Mouse (Mus musculus): ENCODE data around the gene Cox18. TPM values are rescaled to one million over a fixed set of nuclear protein-coding genes. Genes with fewer than 3 reads are reported as not detected.
"Not testable (repeated sequence)": the region's sequence is repeated elsewhere in the genome, so short reads cannot be mapped to it uniquely, and the experiment has no call there.

The Cox18 gene
- polyA plus RNA-seq (2014; fragmentation: Nextera tagmentation; extraction: Ambion mirVana) = 33.8 and 37.8 TPM in 2 replicates

DNA sequence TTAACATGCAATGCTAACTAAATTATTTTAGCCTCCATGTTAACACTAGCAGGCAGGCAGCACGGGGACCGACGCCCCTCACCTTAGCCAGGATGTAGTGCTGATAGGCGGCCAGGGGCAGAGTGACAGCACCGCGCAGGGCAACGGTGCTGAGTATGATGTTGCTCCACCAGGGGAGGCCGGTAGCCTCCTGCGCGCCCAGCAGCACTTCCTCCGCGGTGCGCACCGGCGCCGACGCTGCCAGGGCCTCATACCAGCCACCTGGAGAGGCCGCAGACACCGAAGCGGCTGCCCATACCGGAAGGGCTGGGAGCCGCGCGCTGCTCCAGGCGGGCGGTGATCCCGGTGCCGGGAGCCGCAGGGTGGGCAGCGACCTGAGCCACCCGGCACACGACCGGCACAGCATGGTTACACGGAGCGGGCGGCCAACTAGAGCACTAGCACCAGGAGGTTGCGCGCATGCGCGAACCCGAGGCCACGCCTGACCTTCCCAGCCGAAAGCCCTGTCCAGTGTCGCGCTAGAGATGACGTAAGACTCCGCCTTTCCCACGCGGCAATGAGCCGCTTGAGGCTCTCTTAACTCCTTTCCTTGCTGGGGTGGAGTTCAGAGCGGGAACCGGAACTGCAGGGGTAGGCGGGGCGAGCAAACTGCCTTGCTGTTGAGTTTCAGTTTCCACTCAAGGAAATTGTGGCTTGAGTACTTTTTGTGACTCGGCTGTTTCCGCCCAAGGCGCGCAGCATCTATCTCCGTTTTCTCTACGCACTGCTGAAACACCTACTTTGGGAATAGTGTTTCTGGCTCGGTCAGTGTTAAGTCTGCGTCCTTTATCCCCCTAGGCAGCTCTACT, at the start of gene Cox18:
Cox18 (minus strand) TSS at position 468 of the 848 bp plus-strand sequence.
- H3K4me2 ChIP-seq (ENCODE audit: low read length) = peak within 1 kb of the TSS; percentile 80
- peak within 1 kb of the TSS; percentile 78 for H3K9ac ChIP-seq (ENCODE audit: low read length)
- DNase-seq (ENCODE audit: low spot score) = peak; percentile 98
- H3K36me3 ChIP-seq (ENCODE audit: control insufficient read depth, insufficient read depth, low read length) = peaks cover 52% of the 10 kb centered on the region
- H3K27me3 ChIP-seq (replicated peaks; ENCODE audit: control insufficient read depth, insufficient read depth, low read length) = no peaks in the 10 kb centered on the region
- H3K4me3 ChIP-seq (ENCODE audit: low read depth, low read length) = peak within 1 kb of the TSS; percentile 95
- H3K9me3 ChIP-seq (ENCODE audit: control insufficient read depth, low read length) = no peaks in the 10 kb centered on the region
- under 1% methylated on average over 62 of the region's 62 CpGs for WGBS
- peak within 1 kb of the TSS; percentile 89 for H3K27ac ChIP-seq (ENCODE audit: low read depth)
- H3K4me1 ChIP-seq (replicated peaks; ENCODE audit: control insufficient read depth, insufficient read depth, low read length) = peaks cover 6% of the 10 kb centered on the region
- ATAC-seq (replicated peaks; ENCODE audit: low FRiP score, low TSS enrichment, low read depth) = peak; percentile 98

DNA sequence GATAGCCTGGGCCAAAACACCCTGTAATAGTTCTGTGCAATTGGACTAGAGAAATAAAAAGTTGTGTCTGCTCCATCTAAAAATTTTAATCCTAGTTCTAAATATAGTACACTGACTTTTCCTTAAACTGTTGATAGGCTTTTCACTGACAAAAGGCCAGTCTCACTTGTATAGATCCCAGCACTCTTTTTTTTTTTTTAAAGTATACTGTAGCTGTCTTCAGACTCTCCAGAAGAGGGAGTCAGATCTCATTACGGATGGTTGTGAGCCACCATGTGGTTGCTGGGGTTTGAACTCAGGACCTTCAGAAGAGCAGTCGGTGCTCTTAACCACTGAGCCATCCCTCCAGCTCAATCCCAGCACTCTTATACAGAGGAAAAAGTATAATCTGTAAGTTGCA, 38.4 kb upstream of the Cox18 start:
- not testable (repeated sequence) for H3K4me1 ChIP-seq (replicated peaks; ENCODE audit: control insufficient read depth, insufficient read depth, low read length); ATAC-seq (replicated peaks; ENCODE audit: low FRiP score, low TSS enrichment, low read depth); H3K9ac ChIP-seq (ENCODE audit: low read length); DNase-seq (ENCODE audit: low spot score); H3K27me3 ChIP-seq (replicated peaks; ENCODE audit: control insufficient read depth, insufficient read depth, low read length); H3K27ac ChIP-seq (ENCODE audit: low read depth); H3K9me3 ChIP-seq (ENCODE audit: control insufficient read depth, low read length); H3K4me3 ChIP-seq (ENCODE audit: low read depth, low read length); H3K4me2 ChIP-seq (ENCODE audit: low read length)
- 86% methylated on average over 2 of the region's 2 CpGs for WGBS
- H3K36me3 ChIP-seq (ENCODE audit: control insufficient read depth, insufficient read depth, low read length) = peaks cover 84% of the 10 kb centered on the region

DNA sequence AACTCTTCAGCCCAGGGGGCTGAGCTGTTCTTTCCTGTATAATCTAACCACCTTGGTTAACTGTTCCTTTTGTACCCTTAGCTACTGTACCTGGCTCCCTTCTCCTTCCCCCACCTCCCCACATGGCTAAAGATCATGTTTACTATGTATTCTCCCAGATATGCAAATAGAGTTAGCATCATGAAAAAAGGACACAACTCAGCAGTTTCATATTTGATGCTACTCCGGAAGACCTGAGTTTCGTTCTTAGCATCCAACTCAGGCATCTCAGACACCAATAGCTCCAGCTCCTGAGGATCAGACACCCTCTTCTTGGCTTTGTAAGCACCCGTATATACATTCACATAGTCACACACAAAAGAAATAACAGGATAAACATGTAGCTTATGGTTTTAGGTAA, 33.2 kb upstream of the Cox18 start:
- ATAC-seq (replicated peaks; ENCODE audit: low FRiP score, low TSS enrichment, low read depth) (no peak), DNase-seq (ENCODE audit: low spot score) (no peak)
- 95% methylated on average over 3 of the region's 3 CpGs for WGBS
- no peak overlapping the region for H3K4me2 ChIP-seq (ENCODE audit: low read length)
- peaks cover 98% of the 10 kb centered on the region for H3K36me3 ChIP-seq (ENCODE audit: control insufficient read depth, insufficient read depth, low read length)
- no peak overlapping the region for H3K4me3 ChIP-seq (ENCODE audit: low read depth, low read length)
- no peak overlapping the region for H3K9ac ChIP-seq (ENCODE audit: low read length)
- no peaks in the 10 kb centered on the region for H3K27me3 ChIP-seq (replicated peaks; ENCODE audit: control insufficient read depth, insufficient read depth, low read length)
- H3K27ac ChIP-seq (ENCODE audit: low read depth) = no peak overlapping the region
- no peaks in the 10 kb centered on the region for H3K4me1 ChIP-seq (replicated peaks; ENCODE audit: control insufficient read depth, insufficient read depth, low read length)
- H3K9me3 ChIP-seq (ENCODE audit: control insufficient read depth, low read length) = no peaks in the 10 kb centered on the region

DNA sequence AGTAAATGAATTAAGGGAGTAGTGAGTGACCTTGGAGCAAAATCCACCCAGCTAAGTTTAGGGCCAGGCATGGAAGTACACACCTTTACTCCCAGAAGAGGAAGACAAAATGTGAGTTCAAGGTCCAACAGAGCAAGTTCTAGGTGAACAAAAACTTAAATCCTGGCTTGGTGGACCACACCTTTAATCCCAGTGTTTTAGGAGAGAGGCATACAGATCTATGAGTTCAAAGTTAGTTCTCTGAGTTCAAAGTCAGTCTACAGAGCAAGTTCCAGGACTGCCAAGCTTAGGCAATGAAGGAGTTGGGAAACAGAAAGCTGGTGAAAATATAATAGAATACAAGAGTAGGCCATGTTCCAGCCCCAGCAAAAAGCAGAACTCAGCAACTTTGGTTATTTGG, 23.7 kb upstream of the Cox18 start:
- H3K9ac ChIP-seq (ENCODE audit: low read length) = no peak overlapping the region
- DNase-seq (ENCODE audit: low spot score) (no peak), ATAC-seq (replicated peaks; ENCODE audit: low FRiP score, low TSS enrichment, low read depth) (no peak)
- H3K4me3 ChIP-seq (ENCODE audit: low read depth, low read length) = no peak overlapping the region
- H3K36me3 ChIP-seq (ENCODE audit: control insufficient read depth, insufficient read depth, low read length) = peaks cover 86% of the 10 kb centered on the region
- H3K27me3 ChIP-seq (replicated peaks; ENCODE audit: control insufficient read depth, insufficient read depth, low read length) = no peaks in the 10 kb centered on the region
- H3K9me3 ChIP-seq (ENCODE audit: control insufficient read depth, low read length) = no peaks in the 10 kb centered on the region
- H3K27ac ChIP-seq (ENCODE audit: low read depth) = no peak overlapping the region
- no peak overlapping the region for H3K4me2 ChIP-seq (ENCODE audit: low read length)
- H3K4me1 ChIP-seq (replicated peaks; ENCODE audit: control insufficient read depth, insufficient read depth, low read length) = no peaks in the 10 kb centered on the region

DNA sequence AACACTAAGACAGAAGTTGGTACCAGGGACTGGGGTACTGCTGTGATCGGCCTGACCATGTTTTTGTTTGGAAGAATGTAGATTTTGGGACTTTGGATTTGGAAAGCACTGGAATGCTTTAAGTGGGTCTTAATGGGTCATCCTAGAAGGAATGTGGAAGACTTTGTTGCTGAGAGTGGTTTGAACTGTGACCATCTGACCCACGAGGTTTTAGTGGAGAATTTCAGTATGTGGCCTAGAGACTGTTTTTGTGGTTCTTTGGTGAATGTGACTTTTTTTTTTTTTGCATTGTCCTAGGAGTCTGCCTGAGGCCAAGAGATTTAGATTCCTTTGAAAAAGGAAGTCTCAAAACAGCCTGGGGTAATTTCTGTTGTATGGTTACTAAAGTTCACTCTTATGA, 23.2 kb upstream of the Cox18 start:
- no peak for ATAC-seq (replicated peaks; ENCODE audit: low FRiP score, low TSS enrichment, low read depth)
- no peaks in the 10 kb centered on the region for H3K9me3 ChIP-seq (ENCODE audit: control insufficient read depth, low read length)
- peaks cover 86% of the 10 kb centered on the region for H3K36me3 ChIP-seq (ENCODE audit: control insufficient read depth, insufficient read depth, low read length)
- H3K4me3 ChIP-seq (ENCODE audit: low read depth, low read length) = no peak overlapping the region
- no peak overlapping the region for H3K9ac ChIP-seq (ENCODE audit: low read length)
- no peaks in the 10 kb centered on the region for H3K27me3 ChIP-seq (replicated peaks; ENCODE audit: control insufficient read depth, insufficient read depth, low read length)
- no peak for DNase-seq (ENCODE audit: low spot score)
- WGBS = 89% methylated on average over 2 of the region's 2 CpGs
- H3K27ac ChIP-seq (ENCODE audit: low read depth) = no peak overlapping the region
- no peaks in the 10 kb centered on the region for H3K4me1 ChIP-seq (replicated peaks; ENCODE audit: control insufficient read depth, insufficient read depth, low read length)
- no peak overlapping the region for H3K4me2 ChIP-seq (ENCODE audit: low read length)

DNA sequence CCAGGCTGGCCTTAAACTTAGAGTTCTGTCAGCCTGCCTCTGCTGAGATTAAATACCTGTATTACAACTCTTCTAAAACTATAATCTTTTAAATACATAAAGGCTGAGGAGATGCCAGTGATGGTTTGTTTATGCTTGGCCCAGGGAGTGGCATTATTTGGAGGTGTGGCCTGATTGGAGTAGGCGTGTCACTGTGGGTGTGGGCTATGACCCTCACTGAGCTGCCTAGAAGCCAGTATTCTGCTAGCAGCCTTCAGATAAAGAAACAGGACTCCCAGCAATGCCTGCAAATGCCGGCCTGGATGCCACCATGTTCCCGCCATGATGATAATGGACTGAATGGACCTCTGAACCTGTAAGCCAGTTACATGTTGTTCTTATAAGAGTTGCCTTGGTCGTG, 22.8 kb upstream of the Cox18 start:
- Histone ChIP-seq H3K9ac (ENCODE audit: low read length) (no peak overlapping the region), H3K27me3 (replicated peaks; ENCODE audit: control insufficient read depth, insufficient read depth, low read length) (no peaks in the 10 kb centered on the region), H3K9me3 (ENCODE audit: control insufficient read depth, low read length) (no peaks in the 10 kb centered on the region), H3K4me1 (replicated peaks; ENCODE audit: control insufficient read depth, insufficient read depth, low read length) (no peaks in the 10 kb centered on the region), H3K4me2 (ENCODE audit: low read length) (no peak overlapping the region), H3K4me3 (ENCODE audit: low read depth, low read length) (no peak overlapping the region), H3K36me3 (ENCODE audit: control insufficient read depth, insufficient read depth, low read length) (peaks cover 86% of the 10 kb centered on the region), H3K27ac (ENCODE audit: low read depth) (no peak overlapping the region)
- DNase-seq (ENCODE audit: low spot score) (peak; percentile 44), ATAC-seq (replicated peaks; ENCODE audit: low FRiP score, low TSS enrichment, low read depth) (no peak)
- 82% methylated on average over 4 of the region's 4 CpGs for WGBS

DNA sequence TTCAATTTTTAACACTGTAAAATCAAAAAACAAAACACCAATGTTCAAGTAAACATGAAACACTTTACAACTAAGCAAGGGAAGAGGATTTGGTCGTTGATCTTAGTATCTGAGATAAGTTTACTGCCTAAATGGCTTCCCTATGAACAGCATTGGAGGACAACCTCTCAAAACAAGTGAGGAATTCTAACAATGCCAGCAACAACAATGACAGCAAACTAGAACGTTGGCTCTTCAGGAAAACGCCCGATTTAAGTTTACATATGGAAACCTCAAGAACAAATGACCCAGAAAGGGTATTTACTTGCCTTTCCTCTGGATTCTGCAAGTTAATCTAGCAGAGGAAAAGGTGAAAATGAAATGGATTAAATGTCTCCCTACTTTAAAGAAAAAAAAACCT, 21.6 kb upstream of the Cox18 start:
- H3K4me3 ChIP-seq (ENCODE audit: low read depth, low read length) = no peak overlapping the region
- DNase-seq (ENCODE audit: low spot score) (no peak), ATAC-seq (replicated peaks; ENCODE audit: low FRiP score, low TSS enrichment, low read depth) (no peak)
- 69% methylated on average over 4 of the region's 4 CpGs for WGBS
- no peaks in the 10 kb centered on the region for H3K27me3 ChIP-seq (replicated peaks; ENCODE audit: control insufficient read depth, insufficient read depth, low read length)
- H3K36me3 ChIP-seq (ENCODE audit: control insufficient read depth, insufficient read depth, low read length) = peaks cover 84% of the 10 kb centered on the region
- H3K9me3 ChIP-seq (ENCODE audit: control insufficient read depth, low read length) = no peaks in the 10 kb centered on the region
- no peaks in the 10 kb centered on the region for H3K4me1 ChIP-seq (replicated peaks; ENCODE audit: control insufficient read depth, insufficient read depth, low read length)
- no peak overlapping the region for H3K27ac ChIP-seq (ENCODE audit: low read depth)
- no peak overlapping the region for H3K4me2 ChIP-seq (ENCODE audit: low read length)
- H3K9ac ChIP-seq (ENCODE audit: low read length) = no peak overlapping the region

DNA sequence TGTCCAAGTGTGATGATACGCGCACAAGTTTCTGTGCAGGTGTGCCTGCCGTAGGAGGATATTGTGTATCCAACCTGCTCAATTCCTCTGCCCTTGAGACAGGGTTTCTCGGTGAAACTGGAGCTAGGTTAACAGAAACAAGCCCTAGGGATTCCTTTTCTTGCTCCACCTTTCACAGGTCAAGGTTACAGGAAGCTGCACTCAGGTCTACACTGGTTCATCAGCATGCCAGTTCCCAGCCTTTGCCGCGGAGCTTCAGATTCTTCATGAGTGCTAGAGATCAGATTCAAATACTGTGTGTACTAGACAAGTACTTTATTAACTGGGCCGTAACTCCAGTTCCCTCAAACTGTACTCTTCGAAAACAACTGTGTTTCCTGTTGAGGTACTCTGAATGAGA, 11.4 kb upstream of the Cox18 start:
- Histone ChIP-seq H3K27ac (ENCODE audit: low read depth) (no peak overlapping the region), H3K4me2 (ENCODE audit: low read length) (no peak overlapping the region), H3K27me3 (replicated peaks; ENCODE audit: control insufficient read depth, insufficient read depth, low read length) (no peaks in the 10 kb centered on the region), H3K9ac (ENCODE audit: low read length) (no peak overlapping the region), H3K36me3 (ENCODE audit: control insufficient read depth, insufficient read depth, low read length) (peaks cover 89% of the 10 kb centered on the region), H3K4me1 (replicated peaks; ENCODE audit: control insufficient read depth, insufficient read depth, low read length) (no peaks in the 10 kb centered on the region), H3K9me3 (ENCODE audit: control insufficient read depth, low read length) (no peaks in the 10 kb centered on the region), H3K4me3 (ENCODE audit: low read depth, low read length) (no peak overlapping the region)
- no peak for ATAC-seq (replicated peaks; ENCODE audit: low FRiP score, low TSS enrichment, low read depth)
- DNase-seq (ENCODE audit: low spot score) = no peak
- WGBS = 96% methylated on average over 8 of the region's 8 CpGs

DNA sequence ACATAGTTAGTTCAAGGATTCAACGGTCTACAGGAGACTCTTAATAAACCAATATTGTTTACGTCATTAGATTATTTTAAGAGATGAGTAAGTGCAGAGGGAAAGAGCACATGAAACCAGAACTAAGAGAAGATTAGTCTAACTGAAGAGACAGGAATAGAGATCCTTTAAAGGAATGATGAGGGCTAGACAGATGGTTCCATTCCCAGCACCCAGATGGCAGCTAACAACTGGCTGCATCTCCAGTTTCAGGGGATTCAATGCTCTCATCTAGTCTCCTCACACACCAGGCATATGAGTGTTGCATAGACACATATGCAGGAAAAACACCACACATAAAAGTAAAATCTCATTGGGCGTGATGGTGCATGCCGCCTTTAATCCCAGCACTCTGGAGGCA, 9.5 kb upstream of the Cox18 start:
- H3K27me3 ChIP-seq (replicated peaks; ENCODE audit: control insufficient read depth, insufficient read depth, low read length) = no peaks in the 10 kb centered on the region
- H3K27ac ChIP-seq (ENCODE audit: low read depth) = no peak overlapping the region
- H3K4me2 ChIP-seq (ENCODE audit: low read length) = no peak overlapping the region
- DNase-seq (ENCODE audit: low spot score) (no peak), ATAC-seq (replicated peaks; ENCODE audit: low FRiP score, low TSS enrichment, low read depth) (no peak)
- H3K4me3 ChIP-seq (ENCODE audit: low read depth, low read length) = no peak overlapping the region
- no peaks in the 10 kb centered on the region for H3K9me3 ChIP-seq (ENCODE audit: control insufficient read depth, low read length)
- H3K36me3 ChIP-seq (ENCODE audit: control insufficient read depth, insufficient read depth, low read length) = peaks cover 97% of the 10 kb centered on the region
- H3K9ac ChIP-seq (ENCODE audit: low read length) = no peak overlapping the region
- no peaks in the 10 kb centered on the region for H3K4me1 ChIP-seq (replicated peaks; ENCODE audit: control insufficient read depth, insufficient read depth, low read length)
- 91% methylated on average over 4 of the region's 4 CpGs for WGBS

All from intestine, embryonic 14.5 days (tissue).